Mouse (Mus musculus) heart, embryonic 12.5 days (tissue): ENCODE data around the gene 4930426L09Rik. TPM values are rescaled to one million over a fixed set of nuclear protein-coding genes. Genes with fewer than 3 reads are reported as not detected.

Experiments
- ATAC-seq: fragments of 200-750 bp; cut with Nextera tagmentation; 2 replicates; pipeline ENCODE4 v1.8.0; 2017; ENCODE audit warnings: moderate TSS enrichment, moderate library complexity; ENCODE audit not compliant: insufficient number of reproducible peaks, low FRiP score
- H3K27ac ChIP-seq: fragments of 300-500 bp; sonication (generic); 2 replicates; pipeline ENCODE4 v1.5.1; 2016; ENCODE audit warnings: mild to moderate bottlenecking, moderate library complexity; ENCODE audit not compliant: poor library complexity, severe bottlenecking
- H3K27me3 ChIP-seq: fragments of 300-500 bp; sonication (generic); replicated peaks from 2 replicates; pipeline ENCODE4 v1.6.1; 2016; ENCODE audit warnings: mild to moderate bottlenecking, moderate library complexity
- H3K36me3 ChIP-seq: fragments of 300-500 bp; sonication (generic); 2 replicates; pipeline ENCODE4 v1.6.1; 2016; ENCODE audit warnings: mild to moderate bottlenecking, moderate library complexity
- H3K4me1 ChIP-seq: fragments of 300-500 bp; sonication (generic); replicated peaks from 2 replicates; pipeline ENCODE4 v1.6.1; 2016; ENCODE audit warnings: mild to moderate bottlenecking
- H3K4me2 ChIP-seq: fragments of 300-500 bp; sonication (generic); 2 replicates; pipeline ENCODE4 v1.6.1; 2016; ENCODE audit warnings: mild to moderate bottlenecking, moderate library complexity
- H3K4me3 ChIP-seq: fragments of 300-500 bp; sonication (generic); 2 replicates; pipeline ENCODE4 v1.5.1; 2016; ENCODE audit warnings: mild to moderate bottlenecking
- H3K9ac ChIP-seq: fragments of 300-500 bp; sonication (generic); 2 replicates; pipeline ENCODE4 v1.6.1; 2016; ENCODE audit warnings: mild to moderate bottlenecking, moderate library complexity
- H3K9me3 ChIP-seq: fragments of 300-500 bp; sonication (generic); replicated peaks from 2 replicates; pipeline ENCODE4 v1.6.1; 2016; ENCODE audit warnings: mild to moderate bottlenecking, moderate library complexity
- WGBS: fragments of 180-500 bp; shearing (Covaris S2); methylation state at CpG from one replicate; pipeline ENCODE4 v1.1.7; 2016; 5-methylcytosine and 5-hydroxymethylcytosine counted together
- polyA plus RNA-seq: library from polyadenylated mRNA; unstranded; fragments of >200 nt; fragmentation: Nextera tagmentation; extraction: Ambion mirVana; gene quantifications from 2 replicates; pipeline ENCODE4 v1.2.1, GENCODE M21; 2016

The 4930426L09Rik gene
- polyA plus RNA-seq, 1 experiment from 2014 or later: 0.57 TPM

- Histone ChIP-seq H3K36me3 (no peaks in the 10 kb centered on the region), H3K4me1 (peaks cover 49% of the 10 kb centered on the region), H3K4me3 (no peak overlapping the region), H3K9me3 (no peaks in the 10 kb centered on the region), H3K27ac (no peak overlapping the region), H3K27me3 (no peaks in the 10 kb centered on the region), H3K4me2 (no peak overlapping the region), H3K9ac (no peak overlapping the region)
- 81% methylated on average over 6 of the region's 6 CpGs for WGBS
- no peak for ATAC-seq
These were observed 39.1 kb upstream of the 4930426L09Rik start for GRCm38 (mm10) chr2:18959008-18959407.

GRCm38 (mm10) chr2:18959558-18959957 is 38.6 kb upstream of the 4930426L09Rik start:
- Histone ChIP-seq H3K9me3 (no peaks in the 10 kb centered on the region), H3K27me3 (no peaks in the 10 kb centered on the region), H3K27ac (no peak overlapping the region), H3K4me2 (no peak overlapping the region), H3K9ac (no peak overlapping the region), H3K4me1 (peaks cover 49% of the 10 kb centered on the region), H3K36me3 (no peaks in the 10 kb centered on the region), H3K4me3 (no peak overlapping the region)
- no peak for ATAC-seq
- WGBS: 87% methylated on average over 5 of the region's 5 CpGs

GRCm38 (mm10) chr2:18960376-18960973 is 37.7 kb upstream of the 4930426L09Rik start:
- H3K4me1 ChIP-seq: peaks cover 44% of the 10 kb centered on the region
- H3K27ac ChIP-seq: no peak overlapping the region
- H3K36me3 ChIP-seq: no peaks in the 10 kb centered on the region
- ATAC-seq: no peak
- 48% methylated on average over 7 of the region's 7 CpGs for WGBS
- H3K4me3 ChIP-seq: no peak overlapping the region
- H3K9ac ChIP-seq: no peak overlapping the region
- no peaks in the 10 kb centered on the region for H3K27me3 ChIP-seq
- no peak overlapping the region; the same call in 1 of the 2 replicates for H3K4me2 ChIP-seq
- no peaks in the 10 kb centered on the region for H3K9me3 ChIP-seq

- Histone ChIP-seq H3K27ac (no peak overlapping the region), H3K4me1 (peaks cover 27% of the 10 kb centered on the region), H3K36me3 (no peaks in the 10 kb centered on the region), H3K27me3 (no peaks in the 10 kb centered on the region), H3K4me3 (no peak overlapping the region), H3K4me2 (no peak overlapping the region), H3K9me3 (0 out of 2 replicates have a peak, but pooled peaks cover 3% of the 10 kb centered on the region), H3K9ac (no peak overlapping the region)
- ATAC-seq: no peak
- 77% methylated on average over 3 of the region's 3 CpGs for WGBS
These were observed 35.6 kb upstream of the 4930426L09Rik start for GRCm38 (mm10) chr2:18962502-18962901.

GRCm38 (mm10) chr2:18963286-18964040 is 34.7 kb upstream of the 4930426L09Rik start:
- Histone ChIP-seq H3K4me1 (peaks cover 18% of the 10 kb centered on the region), H3K27me3 (no peaks in the 10 kb centered on the region), H3K27ac (no peak overlapping the region), H3K9ac (no peak overlapping the region), H3K9me3 (0 out of 2 replicates have a peak, but pooled peaks cover 3% of the 10 kb centered on the region), H3K4me3 (no peak overlapping the region), H3K36me3 (no peaks in the 10 kb centered on the region), H3K4me2 (no peak overlapping the region)
- no peak for ATAC-seq
- 81% methylated on average over 13 of the region's 13 CpGs for WGBS

GRCm38 (mm10) chr2:18965108-18965507 is 33.0 kb upstream of the 4930426L09Rik start:
- Histone ChIP-seq H3K9ac (no peak overlapping the region), H3K27ac (no peak overlapping the region), H3K27me3 (no peaks in the 10 kb centered on the region), H3K4me3 (no peak overlapping the region), H3K4me1 (peaks cover 26% of the 10 kb centered on the region), H3K4me2 (no peak overlapping the region), H3K36me3 (no peaks in the 10 kb centered on the region), H3K9me3 (0 out of 2 replicates have a peak, but pooled peaks cover 3% of the 10 kb centered on the region)
- no peak for ATAC-seq
- 81% methylated on average over 3 of the region's 3 CpGs for WGBS

- no peak for ATAC-seq
- no peaks in the 10 kb centered on the region for H3K36me3 ChIP-seq
- H3K27ac ChIP-seq: no peak overlapping the region
- 0 out of 2 replicates have a peak, but pooled peaks cover 3% of the 10 kb centered on the region for H3K9me3 ChIP-seq
- H3K4me2 ChIP-seq: no peak overlapping the region
- no peak overlapping the region for H3K9ac ChIP-seq
- peaks cover 18% of the 10 kb centered on the region for H3K4me1 ChIP-seq
- H3K4me3 ChIP-seq: no peak overlapping the region
- 84% methylated on average over 2 of the region's 2 CpGs for WGBS
- no peaks in the 10 kb centered on the region for H3K27me3 ChIP-seq
These were observed 32.2 kb upstream of the 4930426L09Rik start for GRCm38 (mm10) chr2:18965950-18966349.

GRCm38 (mm10) chr2:18966566-18966965 is 31.6 kb upstream of the 4930426L09Rik start:
- Histone ChIP-seq H3K9ac (no peak overlapping the region), H3K9me3 (0 out of 2 replicates have a peak, but pooled peaks cover 3% of the 10 kb centered on the region), H3K4me3 (no peak overlapping the region), H3K27me3 (no peaks in the 10 kb centered on the region), H3K4me1 (peaks cover 14% of the 10 kb centered on the region), H3K4me2 (no peak overlapping the region), H3K27ac (no peak overlapping the region), H3K36me3 (no peaks in the 10 kb centered on the region)
- WGBS: 84% methylated on average over 5 of the region's 5 CpGs
- ATAC-seq: no peak

- Histone ChIP-seq H3K4me1 (peaks cover 14% of the 10 kb centered on the region), H3K4me2 (no peak overlapping the region)
These were observed 30.6 kb upstream of the 4930426L09Rik start for GRCm38 (mm10) chr2:18967451-18968063.

GRCm38 (mm10) chr2:18969066-18969681 is 29.0 kb upstream of the 4930426L09Rik start:
- Histone ChIP-seq H3K4me3 (no peak overlapping the region), H3K36me3 (0 out of 2 replicates have a peak, but pooled peaks cover 7% of the 10 kb centered on the region), H3K27ac (no peak overlapping the region), H3K4me2 (no peak overlapping the region), H3K4me1 (peaks cover 14% of the 10 kb centered on the region), H3K9me3 (peaks cover 8% of the 10 kb centered on the region; the same call in 1 of the 2 replicates), H3K9ac (no peak overlapping the region), H3K27me3 (no peaks in the 10 kb centered on the region)
- peak; percentile 24; the same call in 1 of the 2 replicates for ATAC-seq
- WGBS: 50% methylated on average over 5 of the region's 5 CpGs

More at GRCm38 (mm10) chr2:18967451-18968063, 30.6 kb upstream of the 4930426L09Rik start:
- Histone ChIP-seq H3K9me3 (0 out of 2 replicates have a peak, but pooled peaks cover 3% of the 10 kb centered on the region), H3K27ac (no peak overlapping the region), H3K9ac (no peak overlapping the region), H3K36me3 (0 out of 2 replicates have a peak, but pooled peaks cover under 1% of the 10 kb centered on the region), H3K27me3 (no peaks in the 10 kb centered on the region), H3K4me3 (no peak overlapping the region)
- no peak for ATAC-seq
- WGBS: 90% methylated on average over 5 of the region's 5 CpGs
